Mouse (Mus musculus) liver, embryonic 14.5 days (tissue): ENCODE results near the gene Sema5a.

Experiments used
- CTCF ChIP-seq: IDR thresholded peaks from 2 replicates; pipeline ENCODE4 v1.5.1; 2016; ENCODE audit warnings: antibody characterized with exemption, low read depth, control low read depth
- EP300 ChIP-seq: IDR thresholded peaks from 2 replicates; pipeline ENCODE4 v1.6.1; 2016; ENCODE audit warnings: antibody characterized with exemption, low read depth

GRCm38 (mm10) chr15:32533541-32534080 is 289.0 kb downstream of the Sema5a start:
- no peak for TF ChIP-seq CTCF
- no peak for TF ChIP-seq EP300
